Mouse (Mus musculus): Measurements from ENCODE around the gene Chmp3. TPM values are rescaled to one million over a fixed set of nuclear protein-coding genes. Genes with fewer than 3 reads are reported as not detected.

Gene Chmp3
- polyA plus RNA-seq (2021; fragmentation: Nextera tagmentation): 93.0 and 102 TPM in 2 replicates
- long read RNA-seq, experiment 1, transcript Chmp3-201 (6 exons, 2,654 nt): major isoform, 109 of 162 reads
- long read RNA-seq, experiment 1, partial matches to known transcripts: 21 of 162 reads
- long read RNA-seq, experiment 1, other reads (novel, unspliced or antisense): 30 of 162 reads
- long read RNA-seq, experiment 2, transcript Chmp3-201 (6 exons, 2,654 nt): major isoform, 414 of 508 reads
- long read RNA-seq, experiment 2, partial matches to known transcripts: 11 of 508 reads
- long read RNA-seq, experiment 2, other reads (novel, unspliced or antisense): 82 of 508 reads

GRCm38 (mm10) chr6:71543686-71544499 lies at the start of gene Chmp3:
Chmp3 (plus strand) TSS chr6:71543797.

Other genes with a start within 250 kb of the Chmp3 start
- 1.4 and 2.5 TPM in 2 replicates for gene Smyd1, start 221.6 kb upstream of the Chmp3 start, polyA plus RNA-seq (2021; fragmentation: Nextera tagmentation)
- gene Cd8b1, start 221.0 kb upstream of the Chmp3 start, polyA plus RNA-seq (2021; fragmentation: Nextera tagmentation): 0.09 TPM in 1 of 2 replicates, not detected in the other
- 0.06 TPM in 1 of 2 replicates, not detected in the other for gene Cd8a, start 170.4 kb upstream of the Chmp3 start, polyA plus RNA-seq (2021; fragmentation: Nextera tagmentation)
- 6.5 and 7.2 TPM in 2 replicates for gene Rmnd5a, start 103.2 kb upstream of the Chmp3 start, polyA plus RNA-seq (2021; fragmentation: Nextera tagmentation)
- 6.4 and 7.3 TPM in 2 replicates for gene Rnf103, start 49.9 kb upstream of the Chmp3 start, polyA plus RNA-seq (2021; fragmentation: Nextera tagmentation)
- gene Kdm3a, start 89.2 kb downstream of the Chmp3 start, polyA plus RNA-seq (2021; fragmentation: Nextera tagmentation): 3.4 and 4.3 TPM in 2 replicates
- gene Reep1, start 163.8 kb downstream of the Chmp3 start, polyA plus RNA-seq (2021; fragmentation: Nextera tagmentation): 35.1 and 36.1 TPM in 2 replicates